Mouse (Mus musculus) kidney, adult 2 months (tissue): ENCODE measurements around the gene Spaca4. TPM values are rescaled to one million over a fixed set of nuclear protein-coding genes. Genes with fewer than 3 reads are reported as not detected.
A peak's percentile ranks its signal among the peaks of the same experiment; 100 is the strongest.

Experiments used
- DNase-seq: peaks from one replicate; pipeline ENCODE4 v3.0.0; 2021
- H3K27ac ChIP-seq: fragments of 200-500 bp; 2 replicates; pipeline ENCODE4 v1.5.1; 2012; ENCODE audit warnings: low read depth, low read length, control low read depth, inconsistent platforms; ENCODE audit not compliant: insufficient read depth
- H3K27me3 ChIP-seq: fragments of 200-500 bp; replicated peaks from 2 replicates; pipeline ENCODE4 v1.6.1; 2012; ENCODE audit warnings: mild to moderate bottlenecking, moderate library complexity, low read length, inconsistent platforms; ENCODE audit not compliant: control insufficient read depth, insufficient read depth
- H3K36me3 ChIP-seq: fragments of 200-500 bp; 2 replicates; pipeline ENCODE4 v1.6.1; 2012; ENCODE audit warnings: mild to moderate bottlenecking, moderate library complexity, low read length, inconsistent platforms; ENCODE audit not compliant: control insufficient read depth, insufficient read depth
- H3K4me1 ChIP-seq: fragments of 200-500 bp; 2 replicates; pipeline ENCODE4 v1.6.1; 2011; ENCODE audit warnings: low read length; ENCODE audit not compliant: control insufficient read depth, insufficient read depth
- H3K4me3 ChIP-seq: fragments of 200-500 bp; 2 replicates; pipeline ENCODE4 v1.5.1; 2011; ENCODE audit warnings: mild to moderate bottlenecking, low read depth, low read length, control low read depth; ENCODE audit not compliant: insufficient read depth
- CTCF ChIP-seq: fragments of 200-500 bp; conservative IDR thresholded peaks from 2 replicates; pipeline ENCODE4 v1.5.1; 2011; ENCODE audit warnings: low read depth, mild to moderate bottlenecking, control low read depth, low read length, moderate library complexity, mixed read lengths; ENCODE audit not compliant: insufficient read depth, insufficient read length
- POLR2A ChIP-seq: fragments of 200-500 bp; IDR thresholded peaks from one replicate; pipeline ENCODE4 v1.6.1; 2011; ENCODE audit warnings: low read depth, low read length, control low read depth
- WGBS: fragments of 180-500 bp; shearing (Covaris S2); methylation state at CpG from one replicate; pipeline ENCODE4 v1.1.7; 2018; 5-methylcytosine and 5-hydroxymethylcytosine counted together
- polyA plus RNA-seq: library from polyadenylated mRNA; depleted of rRNA; stranded (reverse); fragments of >200 nt; gene quantifications from 2 replicates; pipeline ENCODE4 v1.2.3, GENCODE M21; 2012

The Spaca4 gene
- polyA plus RNA-seq, 1 experiment: 0.28 TPM

- DNase-seq: peak; percentile 99
- H3K27ac ChIP-seq: peak within 1 kb of the TSS; percentile 89
- peak within 1 kb of the TSS; percentile 90 for H3K4me3 ChIP-seq
- H3K27me3 ChIP-seq: no peaks in the 10 kb centered on the region
- H3K4me1 ChIP-seq: peaks cover 24% of the 10 kb centered on the region
- TF ChIP-seq CTCF: no peak
- peak; percentile 96 for TF ChIP-seq POLR2A
- peaks cover 5% of the 10 kb centered on the region; the same call in 1 of the 2 replicates for H3K36me3 ChIP-seq
- under 1% methylated on average over 41 of the region's 41 CpGs for WGBS
Observed at GRCm38 (mm10) chr7:45717918-45718297, 7.7 kb downstream of the Spaca4 start, which contains the start of gene Sphk2. Gene Sphk2 (minus strand): TSS chr7:45718002.

- peak overlapping the region; percentile 88 for H3K4me3 ChIP-seq
- peak overlapping the region; percentile 89 for H3K27ac ChIP-seq
- TF ChIP-seq CTCF (no peak), POLR2A (no peak)
- peaks cover 5% of the 10 kb centered on the region; the same call in 1 of the 2 replicates for H3K36me3 ChIP-seq
- no peaks in the 10 kb centered on the region for H3K27me3 ChIP-seq
- H3K4me1 ChIP-seq: peaks cover 29% of the 10 kb centered on the region
- no peak for DNase-seq
- WGBS: 6% methylated on average over 31 of the region's 31 CpGs
Observed at GRCm38 (mm10) chr7:45716952-45717917, 8.4 kb downstream of the Spaca4 start.

- no peak for TF ChIP-seq POLR2A
- H3K27ac ChIP-seq: no peak overlapping the region
- DNase-seq: no peak
- WGBS: 82% methylated on average over 3 of the region's 3 CpGs
- no peak overlapping the region for H3K4me3 ChIP-seq
- H3K36me3 ChIP-seq: peaks cover 5% of the 10 kb centered on the region; the same call in 1 of the 2 replicates
- H3K4me1 ChIP-seq: peaks cover 32% of the 10 kb centered on the region
- H3K27me3 ChIP-seq: no peaks in the 10 kb centered on the region
Observed at GRCm38 (mm10) chr7:45716460-45716857, 9.2 kb downstream of the Spaca4 start.

GRCm38 (mm10) chr7:45715741-45716459, 9.7 kb downstream of the Spaca4 start:
- H3K4me3 ChIP-seq: peak overlapping the region; percentile 25
- H3K36me3 ChIP-seq: peaks cover 5% of the 10 kb centered on the region; the same call in 1 of the 2 replicates
- peak; percentile 30 for DNase-seq
- no peak for TF ChIP-seq CTCF
- TF ChIP-seq POLR2A: no peak
- 77% methylated on average over 19 of the region's 19 CpGs for WGBS
- H3K27ac ChIP-seq: peak overlapping the region; percentile 63; the same call in 1 of the 2 replicates
- H3K4me1 ChIP-seq: peaks cover 32% of the 10 kb centered on the region
- no peaks in the 10 kb centered on the region for H3K27me3 ChIP-seq

GRCm38 (mm10) chr7:45715090-45715708, 10.4 kb downstream of the Spaca4 start, which contains the start of gene Rpl18:
Gene Rpl18 (plus strand): TSS chr7:45715457.
- 7% methylated on average over 34 of the region's 34 CpGs for WGBS
- TF ChIP-seq POLR2A (peak; percentile 62), CTCF (no peak)
- H3K36me3 ChIP-seq: peaks cover 5% of the 10 kb centered on the region; the same call in 1 of the 2 replicates
- DNase-seq: peak; percentile 99
- H3K27ac ChIP-seq: peak within 1 kb of the TSS; percentile 94
- peaks cover 32% of the 10 kb centered on the region for H3K4me1 ChIP-seq
- H3K27me3 ChIP-seq: no peaks in the 10 kb centered on the region
- peak within 1 kb of the TSS; percentile 88 for H3K4me3 ChIP-seq

GRCm38 (mm10) chr7:45714630-45715089, 11.0 kb downstream of the Spaca4 start:
- TF ChIP-seq CTCF: no peak
- TF ChIP-seq POLR2A: no peak
- 4% methylated on average over 14 of the region's 14 CpGs for WGBS

More at GRCm38 (mm10) chr7:45714630-45715089, 11.0 kb downstream of the Spaca4 start:
- peaks cover 10% of the 10 kb centered on the region; the same call in 1 of the 2 replicates for H3K36me3 ChIP-seq
- peaks cover 32% of the 10 kb centered on the region for H3K4me1 ChIP-seq
- peak overlapping the region; percentile 94 for H3K27ac ChIP-seq
- H3K27me3 ChIP-seq: no peaks in the 10 kb centered on the region
- peak; percentile 72 for DNase-seq
- H3K4me3 ChIP-seq: peak overlapping the region; percentile 88
